Mouse (Mus musculus) myocyte (in vitro differentiated cells): ENCODE data around the gene Actl11.
A peak's percentile ranks its signal among the peaks of the same experiment; 100 is the strongest.

Experiments
- CEBPB ChIP-seq: IDR thresholded peaks from 2 replicates; pipeline ENCODE4 v1.6.1; 2011; ENCODE audit warnings: mild to moderate bottlenecking, moderate library complexity; ENCODE audit not compliant: poor library complexity, insufficient read depth, severe bottlenecking
- E2F4 ChIP-seq: IDR thresholded peaks from one replicate; pipeline ENCODE4 v1.6.1; 2011; ENCODE audit warnings: mild to moderate bottlenecking, control low read depth, moderate library complexity; ENCODE audit not compliant: insufficient read depth
- MAX ChIP-seq: IDR thresholded peaks from one replicate; pipeline ENCODE4 v1.6.1; 2011; ENCODE audit warnings: low read depth, mild to moderate bottlenecking, control low read depth
- MYOD1 ChIP-seq, 3 experiments: IDR thresholded peaks; one replicate each; pipeline ENCODE4 v1.6.1; 2011; ENCODE audit warnings: control low read depth in 2 of 3, low read depth in 2 of 3, mild to moderate bottlenecking in 2 of 3, moderate library complexity in 1 of 3; ENCODE audit not compliant: insufficient read length in 2 of 3, control insufficient read depth in 1 of 3
- POLR2A ChIP-seq: IDR thresholded peaks from one replicate; pipeline ENCODE4 v1.6.1; 2011; ENCODE audit warnings: low read depth, mild to moderate bottlenecking, control low read depth, moderate library complexity; ENCODE audit not compliant: insufficient read length
- POLR2AphosphoS2 ChIP-seq: IDR thresholded peaks from one replicate; pipeline ENCODE4 v1.6.1; 2011; ENCODE audit warnings: low read depth, control low read depth; ENCODE audit not compliant: insufficient read length
- TCF12 ChIP-seq: IDR thresholded peaks from one replicate; pipeline ENCODE4 v1.6.1; 2011; ENCODE audit warnings: mild to moderate bottlenecking, control low read depth; ENCODE audit not compliant: poor library complexity, insufficient read depth, severe bottlenecking
- USF1 ChIP-seq: IDR thresholded peaks from one replicate; pipeline ENCODE4 v1.6.1; 2011; ENCODE audit warnings: low read depth, mild to moderate bottlenecking, control low read depth, moderate library complexity

DNA sequence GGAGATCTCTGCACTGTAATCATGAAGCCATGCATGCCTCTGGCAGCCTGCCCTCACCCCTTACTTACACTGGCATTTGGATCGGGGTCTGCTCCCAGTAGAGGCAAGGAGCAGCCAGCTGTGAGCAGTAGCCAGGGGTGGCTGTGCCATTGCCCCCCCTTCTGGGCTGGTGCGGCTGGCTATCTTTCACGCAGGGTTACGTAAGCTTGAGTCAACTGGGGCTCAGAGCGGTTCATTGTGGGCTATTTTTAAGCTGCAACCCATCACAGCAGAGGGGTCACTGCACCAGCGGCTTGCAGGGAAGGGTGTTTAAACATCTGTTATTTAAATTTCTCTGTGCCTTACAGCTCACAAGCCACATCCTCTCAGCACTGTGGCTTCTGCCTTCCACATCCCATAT, 4.3 kb upstream of the Actl11 start:
- TF ChIP-seq POLR2A (no peak), TCF12 (no peak), MAX (no peak), E2F4 (no peak), POLR2AphosphoS2 (no peak), CEBPB (no peak), USF1 (no peak), MYOD1 (IDR thresholded peaks at IDR 0.05; ENCODE audit: control insufficient read depth in 1 of 3, insufficient read length in 2 of 3, low read depth in 2 of 3) (peak in 1 of 3 experiments; percentile 39)
